Mouse (Mus musculus): Measurements from ENCODE around the gene Adgrg7. TPM values are rescaled to one million over a fixed set of nuclear protein-coding genes. Genes with fewer than 3 reads are reported as not detected.

Gene Adgrg7
- total RNA-seq, 1 experiment: not detected

DNA sequence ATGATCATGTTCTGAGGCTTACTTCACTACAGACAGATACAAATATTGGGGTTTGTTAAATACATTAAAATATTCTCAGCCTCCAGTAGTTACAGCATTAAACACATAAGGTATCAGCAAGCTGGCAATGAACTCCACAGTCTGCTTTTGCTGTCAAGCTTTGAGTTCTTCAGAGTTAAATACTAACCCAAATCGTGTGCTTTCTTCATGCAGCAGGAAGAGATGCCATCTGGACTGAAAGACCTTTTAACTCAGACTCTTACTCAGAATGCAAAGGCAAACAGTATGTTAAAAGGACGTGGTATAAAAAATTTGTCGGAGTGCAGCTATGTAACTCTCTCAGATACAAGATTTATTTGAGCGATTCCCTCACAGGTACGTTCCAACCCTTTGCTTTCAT lies 108.9 kb downstream of the Adgrg7 start:
- Histone ChIP-seq H3K27ac (ENCODE audit: insufficient read depth, low read depth, low read length, poor library complexity, severe bottlenecking) (no peak overlapping the region), H3K9me3 (ENCODE audit: control insufficient read depth, insufficient read depth, low read depth, low read length) (no peaks in the 10 kb centered on the region), H3K4me1 (ENCODE audit: control insufficient read depth in 2 of 2, insufficient read depth in 2 of 2, low read length in 2 of 2, poor library complexity in 1 of 2) (no peaks in the 10 kb centered on the region), H3K4me3 (ENCODE audit: insufficient read depth in 1 of 2, low read depth in 1 of 2, low read length in 2 of 2, poor library complexity in 1 of 2, severe bottlenecking in 1 of 2) (no peak overlapping the region), H3K9ac (ENCODE audit: insufficient read depth, low read depth, low read length, poor library complexity, severe bottlenecking) (no peak overlapping the region), H3K36me3 (ENCODE audit: control insufficient read depth, insufficient read depth, low read length, poor library complexity, severe bottlenecking) (peaks cover 4% of the 10 kb centered on the region)
- in situ Hi-C loops (cut with MboI; ENCODE audit: low sequenced_read_pairs in 2 of 2, unreplicated experiment in 2 of 2): no loop called here
- no peak for DNase-seq (ENCODE audit: low read depth, low spot score)
- TF ChIP-seq ZNF384 (IDR thresholded peaks at IDR 0.05; ENCODE audit: low read depth, low read length): no peak
- no peak for TF ChIP-seq HCFC1 (IDR thresholded peaks at IDR 0.05; ENCODE audit: borderline replicate concordance, insufficient read depth, low read length)
- no peak for TF ChIP-seq ZC3H11A (IDR thresholded peaks at IDR 0.05; ENCODE audit: borderline replicate concordance, low read depth, low read length)
- TF ChIP-seq MAFK (IDR thresholded peaks at IDR 0.05; ENCODE audit: insufficient read depth, low read depth, low read length): no peak
- TF ChIP-seq CHD2 (IDR thresholded peaks at IDR 0.05; ENCODE audit: low read depth, low read length): no peak

DNA sequence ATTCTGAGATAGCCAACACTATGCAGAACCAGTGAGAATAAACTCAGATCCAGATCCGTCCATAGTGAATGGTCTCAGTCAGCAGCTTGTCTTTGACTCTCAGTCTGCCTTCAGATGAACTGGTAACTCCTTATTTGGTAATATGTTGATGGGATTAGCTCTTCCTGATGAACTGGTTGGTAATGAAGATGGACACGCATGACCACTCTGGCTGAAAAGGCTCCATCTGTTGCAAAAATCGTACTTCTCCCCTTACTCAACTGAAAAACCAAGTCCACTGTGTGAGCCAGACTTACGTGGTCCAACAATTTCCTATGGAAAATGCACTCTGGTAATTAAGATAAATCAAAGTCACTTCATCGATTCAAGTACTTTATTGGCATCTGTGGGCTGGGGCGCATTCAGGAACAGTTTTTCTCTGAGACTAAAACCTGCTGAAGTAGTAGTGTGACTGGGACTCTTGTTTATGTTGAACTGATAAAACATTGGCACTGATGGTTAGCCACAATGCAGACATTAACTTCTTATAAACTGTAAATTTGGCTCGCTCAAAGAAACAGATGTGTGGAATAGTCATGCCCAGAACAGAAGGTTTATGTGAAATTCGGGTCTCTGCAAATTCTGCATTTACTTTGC lies 114.5 kb downstream of the Adgrg7 start:
- no peaks in the 10 kb centered on the region for H3K4me1 ChIP-seq (ENCODE audit: control insufficient read depth in 2 of 2, insufficient read depth in 2 of 2, low read length in 2 of 2, poor library complexity in 1 of 2)
- in situ Hi-C loops (cut with MboI; ENCODE audit: low sequenced_read_pairs in 2 of 2, unreplicated experiment in 2 of 2): no loop called here
- no peak overlapping the region for H3K27ac ChIP-seq (ENCODE audit: insufficient read depth, low read depth, low read length, poor library complexity, severe bottlenecking)
- no peak for DNase-seq (ENCODE audit: low read depth, low spot score)
- no peak overlapping the region for H3K9ac ChIP-seq (ENCODE audit: insufficient read depth, low read depth, low read length, poor library complexity, severe bottlenecking)
- no peaks in the 10 kb centered on the region for H3K9me3 ChIP-seq (ENCODE audit: control insufficient read depth, insufficient read depth, low read depth, low read length)
- H3K36me3 ChIP-seq (ENCODE audit: control insufficient read depth, insufficient read depth, low read length, poor library complexity, severe bottlenecking): no peaks in the 10 kb centered on the region
- H3K4me3 ChIP-seq (ENCODE audit: insufficient read depth in 1 of 2, low read depth in 1 of 2, low read length in 2 of 2, poor library complexity in 1 of 2, severe bottlenecking in 1 of 2): no peak overlapping the region
- TF ChIP-seq CHD2 (IDR thresholded peaks at IDR 0.05; ENCODE audit: low read depth, low read length) (no peak), ZNF384 (IDR thresholded peaks at IDR 0.05; ENCODE audit: low read depth, low read length) (no peak), ZC3H11A (IDR thresholded peaks at IDR 0.05; ENCODE audit: borderline replicate concordance, low read depth, low read length) (no peak), MAFK (IDR thresholded peaks at IDR 0.05; ENCODE audit: insufficient read depth, low read depth, low read length) (no peak), HCFC1 (IDR thresholded peaks at IDR 0.05; ENCODE audit: borderline replicate concordance, insufficient read depth, low read length) (no peak)

DNA sequence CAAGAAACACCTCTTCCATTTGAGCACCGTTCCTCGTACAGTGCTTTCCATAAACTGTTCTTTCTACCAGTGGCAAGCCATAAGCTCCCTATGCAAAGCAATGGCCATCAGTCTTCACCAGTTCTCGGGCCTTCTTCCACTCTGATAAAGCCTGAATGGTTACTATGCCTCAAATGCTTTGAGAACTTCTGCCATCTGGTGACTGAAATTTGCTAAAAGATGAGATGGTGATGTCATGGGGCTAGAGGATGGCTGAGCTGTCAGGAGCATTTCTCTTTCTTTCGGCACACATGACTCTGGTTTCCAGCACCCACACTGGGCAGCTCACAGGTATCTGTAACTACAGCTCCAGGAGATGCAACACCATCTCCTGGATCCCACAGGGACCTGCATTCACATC lies 118.5 kb downstream of the Adgrg7 start:
- no peaks in the 10 kb centered on the region for H3K36me3 ChIP-seq (ENCODE audit: control insufficient read depth, insufficient read depth, low read length, poor library complexity, severe bottlenecking)
- in situ Hi-C loops (cut with MboI; ENCODE audit: low sequenced_read_pairs in 2 of 2, unreplicated experiment in 2 of 2): no loop called here
- no peak for DNase-seq (ENCODE audit: low read depth, low spot score)

More for the DNA sequence above, 118.5 kb downstream of the Adgrg7 start:
- Histone ChIP-seq H3K4me1 (ENCODE audit: control insufficient read depth in 2 of 2, insufficient read depth in 2 of 2, low read length in 2 of 2, poor library complexity in 1 of 2) (no peaks in the 10 kb centered on the region), H3K27ac (ENCODE audit: insufficient read depth, low read depth, low read length, poor library complexity, severe bottlenecking) (no peak overlapping the region), H3K9me3 (ENCODE audit: control insufficient read depth, insufficient read depth, low read depth, low read length) (no peaks in the 10 kb centered on the region), H3K4me3 (ENCODE audit: insufficient read depth in 1 of 2, low read depth in 1 of 2, low read length in 2 of 2, poor library complexity in 1 of 2, severe bottlenecking in 1 of 2) (no peak overlapping the region), H3K9ac (ENCODE audit: insufficient read depth, low read depth, low read length, poor library complexity, severe bottlenecking) (no peak overlapping the region)
- TF ChIP-seq ZNF384 (IDR thresholded peaks at IDR 0.05; ENCODE audit: low read depth, low read length): no peak
- TF ChIP-seq HCFC1 (IDR thresholded peaks at IDR 0.05; ENCODE audit: borderline replicate concordance, insufficient read depth, low read length): no peak
- TF ChIP-seq CHD2 (IDR thresholded peaks at IDR 0.05; ENCODE audit: low read depth, low read length): no peak
- no peak for TF ChIP-seq MAFK (IDR thresholded peaks at IDR 0.05; ENCODE audit: insufficient read depth, low read depth, low read length)
- TF ChIP-seq ZC3H11A (IDR thresholded peaks at IDR 0.05; ENCODE audit: borderline replicate concordance, low read depth, low read length): no peak

Other genes starting within 250 kb of the Adgrg7 start
- gene Tfg, start 78.4 kb downstream of the Adgrg7 start, total RNA-seq (2012; rRNA removed): 21.2 and 39.1 TPM in 2 replicates
- gene Tmem45a, start 90.3 kb upstream of the Adgrg7 start, total RNA-seq (2012; rRNA removed): 13.8 and 16.8 TPM in 2 replicates
- not detected in 2 replicates for gene Lnp1, start 132.2 kb upstream of the Adgrg7 start, total RNA-seq (2012; rRNA removed)

All from ES-E14 (cell line).